Mouse (Mus musculus): Measurements from ENCODE around the gene Ccdc62. TPM values are rescaled to one million over a fixed set of nuclear protein-coding genes. Genes with fewer than 3 reads are reported as not detected.

Ccdc62 gene
- total RNA-seq, 2 experiments from 2014 or later, result 2.9 to 4.1 TPM

DNA sequence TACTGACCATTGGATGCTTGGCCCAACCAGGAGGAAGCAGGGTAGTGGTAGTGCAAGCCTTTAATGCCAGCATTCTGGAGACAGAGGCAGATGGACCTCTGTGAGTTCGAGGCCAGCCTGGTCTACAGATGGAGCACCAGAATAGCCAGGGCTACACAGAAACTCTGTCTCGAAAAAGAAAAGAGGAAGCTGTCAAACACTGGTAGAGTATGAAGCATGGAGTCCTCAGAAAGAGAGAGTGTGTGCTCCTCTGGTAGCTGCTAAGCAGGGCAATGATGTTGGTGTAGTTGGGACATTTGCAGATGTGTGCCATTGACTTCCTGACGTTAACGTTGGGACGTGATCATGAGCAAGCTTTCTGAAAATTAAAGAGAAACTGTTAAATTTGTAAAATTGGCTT is 8.0 kb downstream of the Ccdc62 start:
- Histone ChIP-seq H3K27ac (no peak overlapping the region), H3K4me3 (no peak overlapping the region)
- DNase-seq (ENCODE audit: extremely low spot score in 1 of 2, low spot score in 2 of 2), result no peak
- intact Hi-C loops (cut with DNase I), result no loop called here
- TF ChIP-seq CTCF (IDR thresholded peaks at IDR 0.05), result no peak

- intact Hi-C loops (cut with DNase I), result no loop called here
- no peak for TF ChIP-seq CTCF (IDR thresholded peaks at IDR 0.05)
- Histone ChIP-seq H3K4me3 (no peak overlapping the region), H3K27ac (no peak overlapping the region)
- DNase-seq (ENCODE audit: extremely low spot score in 1 of 2, low spot score in 2 of 2), result no peak
These were observed 16.1 kb downstream of the Ccdc62 start for GRCm38 (mm10) chr5:123946546-123946945.

DNA sequence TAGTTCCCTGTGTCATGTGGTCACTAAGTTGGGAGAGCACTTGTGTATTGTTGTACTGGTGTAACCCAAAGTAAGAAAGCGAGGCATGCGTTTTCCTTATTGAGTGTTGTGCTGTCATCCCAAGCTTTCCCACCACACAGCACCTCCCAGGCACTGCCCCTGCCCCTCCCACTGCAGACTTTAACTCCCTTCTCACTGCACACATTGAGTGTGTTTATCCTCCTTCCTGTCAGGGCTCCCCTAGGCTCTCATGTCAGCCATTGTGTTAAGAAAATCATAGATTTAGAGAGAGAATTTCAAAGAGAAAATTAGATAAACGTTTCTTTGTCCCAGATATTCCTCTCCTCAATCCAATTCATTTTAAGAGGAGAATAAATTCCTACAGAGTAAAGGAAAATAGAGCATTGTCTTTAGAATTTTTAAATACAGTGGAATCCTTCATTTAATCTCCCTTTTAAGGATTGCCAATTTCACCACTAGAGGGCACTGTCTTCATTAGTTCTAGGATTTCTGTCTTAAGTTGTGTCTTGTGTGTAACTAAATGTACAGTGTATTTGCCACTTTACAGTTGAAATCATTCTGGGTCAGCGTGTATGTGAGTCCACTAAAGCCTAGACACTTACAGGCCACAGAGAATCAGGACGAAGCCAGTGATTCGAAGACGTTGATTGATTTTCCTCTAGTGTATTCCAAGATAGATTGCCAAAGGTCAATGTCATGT is 16.7 kb downstream of the Ccdc62 start:
- Histone ChIP-seq H3K4me3 (no peak overlapping the region), H3K27ac (no peak overlapping the region)
- intact Hi-C loops (cut with DNase I), result loop anchor here (1.0 kb wide), 1 partner anchor 45 kb away; no protein-coding TSS in a partner anchor
- DNase-seq (ENCODE audit: extremely low spot score in 1 of 2, low spot score in 2 of 2), result no peak
- peak; percentile 90 for TF ChIP-seq CTCF (IDR thresholded peaks at IDR 0.05)

DNA sequence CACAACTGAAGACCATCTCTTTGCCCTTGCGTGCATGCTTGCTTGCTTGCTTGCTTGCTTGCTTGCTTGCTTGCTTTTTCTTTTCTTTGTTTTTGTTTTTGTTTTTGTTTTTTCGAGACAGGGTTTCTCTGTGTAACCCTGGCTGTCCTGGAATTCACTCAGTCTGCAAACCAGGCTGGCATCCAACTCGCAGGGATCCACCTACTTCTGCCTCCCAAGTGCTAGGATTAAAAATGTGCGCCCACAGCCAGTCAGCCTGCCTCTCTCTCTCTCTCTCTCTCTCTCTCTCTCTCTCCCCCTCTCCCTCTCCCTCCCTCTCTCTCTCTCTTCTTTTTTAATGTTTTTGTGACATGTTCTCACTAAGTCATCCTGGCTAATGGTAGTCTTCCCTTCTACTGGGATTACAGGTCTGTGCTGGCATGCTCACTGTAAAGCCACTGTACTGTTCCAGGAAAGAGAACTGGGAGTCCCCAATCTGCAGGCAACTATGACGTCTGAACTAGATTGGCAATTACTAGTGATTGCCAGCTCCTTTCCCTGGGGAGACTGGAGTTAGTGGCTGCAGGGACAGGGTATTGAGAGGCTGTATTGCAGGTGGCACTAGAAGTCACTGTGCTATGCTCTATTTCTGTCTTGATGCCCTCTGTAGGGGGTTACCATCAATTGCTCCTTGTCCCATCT is 22.0 kb downstream of the Ccdc62 start:
- TF ChIP-seq CTCF (IDR thresholded peaks at IDR 0.05), result no peak
- DNase-seq (ENCODE audit: extremely low spot score in 1 of 2, low spot score in 2 of 2), result peak in 1 of 2 experiments; percentile 33
- intact Hi-C loops (cut with DNase I), result no loop called here
- peak overlapping the region; percentile 63; the same call in 1 of the 2 replicates for H3K27ac ChIP-seq
- H3K4me3 ChIP-seq, result no peak overlapping the region

- intact Hi-C loops (cut with DNase I), result no loop called here
- Histone ChIP-seq H3K4me3 (no peak overlapping the region), H3K27ac (no peak overlapping the region)
- no peak for DNase-seq (ENCODE audit: extremely low spot score in 1 of 2, low spot score in 2 of 2)
- TF ChIP-seq CTCF (IDR thresholded peaks at IDR 0.05), result no peak
These were observed 26.7 kb downstream of the Ccdc62 start for GRCm38 (mm10) chr5:123957213-123957612.

DNA sequence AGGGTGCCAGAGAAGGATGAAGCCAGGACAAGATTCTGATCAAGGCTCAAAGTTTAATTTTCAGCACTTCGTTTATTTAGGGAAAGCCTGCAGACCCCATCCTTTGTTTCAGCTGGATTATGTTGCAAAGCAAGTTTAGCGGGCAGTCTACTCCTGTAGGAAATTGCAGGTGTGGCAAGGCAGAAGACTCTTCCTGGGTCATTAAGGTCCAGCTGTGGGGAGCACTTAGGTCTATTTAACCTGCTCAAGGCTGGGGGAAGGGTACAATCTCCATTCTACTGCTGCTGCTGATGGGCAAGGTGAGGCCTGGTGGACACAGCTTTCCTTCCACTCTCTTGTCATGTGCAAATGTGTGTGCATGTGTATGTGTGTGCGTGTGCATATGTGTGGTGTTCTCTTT is 28.5 kb downstream of the Ccdc62 start:
- no peak for TF ChIP-seq CTCF (IDR thresholded peaks at IDR 0.05)
- intact Hi-C loops (cut with DNase I), result no loop called here
- no peak overlapping the region for H3K27ac ChIP-seq
- no peak for DNase-seq (ENCODE audit: extremely low spot score in 1 of 2, low spot score in 2 of 2)
- no peak overlapping the region for H3K4me3 ChIP-seq

DNA sequence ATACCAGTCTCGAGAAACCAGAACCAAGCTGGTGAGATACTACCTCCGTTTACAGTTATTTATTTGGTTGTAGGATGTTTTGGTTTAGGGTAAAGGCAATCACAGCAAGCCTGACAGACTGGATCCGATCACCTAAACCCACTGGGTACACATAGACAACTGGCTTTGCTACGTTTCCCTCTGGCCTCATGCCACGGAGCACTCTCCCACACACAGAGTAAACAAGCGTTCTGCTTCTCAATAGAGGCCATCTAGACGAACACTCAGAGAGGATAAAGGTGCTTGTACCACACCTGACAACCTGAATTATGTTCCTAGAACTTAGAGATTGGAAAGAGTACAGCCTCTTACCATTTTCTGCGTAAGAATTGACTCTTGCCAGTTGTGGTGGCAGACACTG is 29.6 kb downstream of the Ccdc62 start:
- Histone ChIP-seq H3K27ac (no peak overlapping the region), H3K4me3 (no peak overlapping the region)
- intact Hi-C loops (cut with DNase I), result no loop called here
- DNase-seq (ENCODE audit: extremely low spot score in 1 of 2, low spot score in 2 of 2), result no peak
- TF ChIP-seq CTCF (IDR thresholded peaks at IDR 0.05), result no peak

DNA sequence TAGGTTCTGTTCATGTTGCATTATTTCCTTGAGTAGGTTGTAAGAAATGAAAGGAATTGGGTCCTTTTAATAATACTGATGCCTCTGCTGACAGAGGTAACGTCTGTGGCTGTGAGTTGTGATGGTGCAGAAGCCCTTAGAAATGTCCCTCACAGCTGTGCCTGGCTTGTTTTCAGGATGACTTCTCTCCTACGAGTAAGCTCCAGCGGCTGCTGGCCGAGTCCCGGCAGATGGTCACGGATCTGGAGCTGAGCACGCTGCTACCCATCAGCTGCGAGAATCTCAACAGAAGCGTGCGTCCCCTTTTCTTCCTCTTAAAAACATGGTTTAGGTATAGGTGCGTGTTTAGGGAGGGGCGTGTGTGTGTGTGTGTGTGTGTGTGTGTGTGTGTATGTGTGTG is 30.6 kb downstream of the Ccdc62 start:
- intact Hi-C loops (cut with DNase I), result no loop called here
- no peak overlapping the region for H3K27ac ChIP-seq
- TF ChIP-seq CTCF (IDR thresholded peaks at IDR 0.05), result no peak

DNA sequence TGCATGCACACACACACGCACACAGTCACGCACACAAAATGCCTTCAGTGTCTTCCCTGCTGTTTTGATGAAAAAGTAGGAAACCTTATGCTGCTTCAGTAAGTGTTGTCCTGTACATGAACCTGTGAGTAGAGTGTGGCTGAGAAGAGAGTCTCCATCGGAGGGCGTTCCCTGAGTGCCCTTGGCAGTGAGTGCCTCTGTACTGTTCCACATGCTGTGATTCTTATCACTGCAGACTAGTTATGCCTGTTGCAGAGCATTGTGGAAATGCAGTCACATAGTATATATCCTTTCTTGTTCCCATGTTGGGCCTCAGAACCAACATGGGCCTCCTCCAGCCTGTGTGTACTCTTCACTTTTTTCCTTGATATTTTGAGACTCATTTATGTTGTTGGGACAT is 33.7 kb downstream of the Ccdc62 start:
- H3K27ac ChIP-seq, result no peak overlapping the region
- TF ChIP-seq CTCF (IDR thresholded peaks at IDR 0.05), result no peak
- no peak overlapping the region for H3K4me3 ChIP-seq
- no peak for DNase-seq (ENCODE audit: extremely low spot score in 1 of 2, low spot score in 2 of 2)
- intact Hi-C loops (cut with DNase I), result no loop called here

More for the DNA sequence above, 30.6 kb downstream of the Ccdc62 start:
- DNase-seq (ENCODE audit: extremely low spot score in 1 of 2, low spot score in 2 of 2), result no peak
- H3K4me3 ChIP-seq, result no peak overlapping the region

DNA sequence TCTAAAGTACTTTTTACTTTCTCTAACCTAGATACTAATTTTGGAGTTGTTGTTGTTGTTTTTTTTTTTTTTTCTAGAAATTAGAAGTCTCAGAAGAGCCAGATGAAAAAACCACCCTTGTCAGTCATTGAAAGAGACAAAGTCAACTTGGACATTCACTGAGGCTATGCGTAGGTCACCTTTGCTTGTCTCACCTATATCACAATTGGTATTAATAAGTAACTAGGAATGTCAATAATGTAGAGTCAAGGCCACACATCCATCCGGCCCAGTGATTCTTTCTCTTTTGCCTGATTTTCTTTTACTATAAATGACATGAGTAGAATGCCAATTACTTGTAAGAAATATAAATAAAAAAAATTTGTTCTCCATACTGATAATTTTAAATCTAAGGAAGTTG is 36.3 kb downstream of the Ccdc62 start:
- H3K4me3 ChIP-seq, result no peak overlapping the region
- H3K27ac ChIP-seq, result no peak overlapping the region
- no peak for DNase-seq (ENCODE audit: extremely low spot score in 1 of 2, low spot score in 2 of 2)
- intact Hi-C loops (cut with DNase I), result no loop called here
- TF ChIP-seq CTCF (IDR thresholded peaks at IDR 0.05), result no peak

DNA sequence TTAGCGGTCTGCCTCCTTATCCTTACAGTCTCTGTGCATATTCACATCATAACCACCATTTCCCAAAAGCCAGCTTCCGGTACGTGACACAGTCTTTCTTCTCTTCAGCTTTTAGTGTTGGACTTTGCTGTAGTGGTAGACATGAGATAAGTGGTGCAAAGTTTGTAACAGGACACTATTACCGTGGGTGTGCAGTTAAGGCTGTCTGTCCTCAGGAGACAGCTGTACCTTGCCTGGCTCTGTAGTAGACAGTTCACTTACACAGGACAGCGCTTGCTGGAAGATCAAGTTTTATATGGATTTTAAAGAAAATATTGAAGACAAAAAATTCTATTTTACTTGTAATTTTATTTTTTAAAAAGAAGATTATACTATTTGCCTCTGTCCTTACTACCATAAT is 38.0 kb downstream of the Ccdc62 start:
- TF ChIP-seq CTCF (IDR thresholded peaks at IDR 0.05), result no peak
- H3K27ac ChIP-seq, result no peak overlapping the region
- intact Hi-C loops (cut with DNase I), result no loop called here
- no peak for DNase-seq (ENCODE audit: extremely low spot score in 1 of 2, low spot score in 2 of 2)
- H3K4me3 ChIP-seq, result no peak overlapping the region

- Histone ChIP-seq H3K27ac (no peak overlapping the region), H3K4me3 (no peak overlapping the region)
- intact Hi-C loops (cut with DNase I), result no loop called here
- no peak for DNase-seq (ENCODE audit: extremely low spot score in 1 of 2, low spot score in 2 of 2)
- no peak for TF ChIP-seq CTCF (IDR thresholded peaks at IDR 0.05)
These were observed 38.7 kb downstream of the Ccdc62 start for GRCm38 (mm10) chr5:123969216-123969615.

DNA sequence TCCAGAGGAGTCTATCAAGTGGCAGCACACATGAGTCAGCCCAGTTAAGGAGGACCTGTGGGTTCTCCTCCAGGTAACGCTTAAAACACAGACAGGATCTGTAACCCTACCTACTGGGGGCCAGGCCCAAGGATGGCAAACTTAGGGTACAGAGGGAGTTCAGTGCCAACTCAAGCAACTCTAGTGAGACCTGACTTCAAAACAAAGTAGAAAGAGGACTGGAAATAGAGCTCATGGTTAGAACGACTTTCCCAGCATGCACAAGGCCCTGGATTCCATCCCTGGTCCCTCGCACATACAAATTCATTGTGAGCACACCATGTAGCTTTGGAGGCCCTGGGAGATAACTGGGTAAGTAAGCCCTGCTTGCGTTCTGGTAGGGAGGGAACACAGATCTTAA is 40.1 kb downstream of the Ccdc62 start:
- H3K4me3 ChIP-seq, result no peak overlapping the region
- TF ChIP-seq CTCF (IDR thresholded peaks at IDR 0.05), result no peak
- no peak overlapping the region for H3K27ac ChIP-seq
- no peak for DNase-seq (ENCODE audit: extremely low spot score in 1 of 2, low spot score in 2 of 2)
- intact Hi-C loops (cut with DNase I), result no loop called here
